Mouse (Mus musculus) megakaryocyte, adult 5-6 weeks (primary cell): ENCODE results near the gene Dennd2c. TPM values are rescaled to one million over a fixed set of nuclear protein-coding genes. Genes with fewer than 3 reads are reported as not detected.
"Not testable (repeated sequence)": the region's sequence is repeated elsewhere in the genome, so short reads cannot be mapped to it uniquely, and the experiment has no call there.

Experiments used
- ATAC-seq: 2 replicates; pipeline ENCODE4 v1.8.0; 2016; ENCODE audit warnings: mild to moderate bottlenecking, inconsistent platforms; ENCODE audit not compliant: poor library complexity, severe bottlenecking
- total RNA-seq, 2 experiments: library from RNA; stranded (forward) in 1 of 2; stranded (reverse) in 1 of 2; fragments of 153-499, 151-499 nt in 1 of 2; fragments of 221-1000, 200-1000 nt in 1 of 2; gene quantifications; 2 replicates each; pipeline versions ENCODE4 v1.2.3 to v1.2.4; 2015 to 2017

Gene Dennd2c
- total RNA-seq, 2 experiments from 2014 or later = 5.0 to 5.3 TPM

GRCm38 (mm10) chr3:103211101-103211500, 108.7 kb downstream of the Dennd2c start:
- ATAC-seq = no peak

- no peak for ATAC-seq
Measured at GRCm38 (mm10) chr3:103212142-103212541, 109.7 kb downstream of the Dennd2c start.

- ATAC-seq = 0 out of 2 replicates have a peak, but pooled peaks have one; percentile 38
Measured at GRCm38 (mm10) chr3:103213537-103213936, 111.1 kb downstream of the Dennd2c start.

- ATAC-seq = no peak
Measured at GRCm38 (mm10) chr3:103214593-103215285, 112.3 kb downstream of the Dennd2c start.

DNA sequence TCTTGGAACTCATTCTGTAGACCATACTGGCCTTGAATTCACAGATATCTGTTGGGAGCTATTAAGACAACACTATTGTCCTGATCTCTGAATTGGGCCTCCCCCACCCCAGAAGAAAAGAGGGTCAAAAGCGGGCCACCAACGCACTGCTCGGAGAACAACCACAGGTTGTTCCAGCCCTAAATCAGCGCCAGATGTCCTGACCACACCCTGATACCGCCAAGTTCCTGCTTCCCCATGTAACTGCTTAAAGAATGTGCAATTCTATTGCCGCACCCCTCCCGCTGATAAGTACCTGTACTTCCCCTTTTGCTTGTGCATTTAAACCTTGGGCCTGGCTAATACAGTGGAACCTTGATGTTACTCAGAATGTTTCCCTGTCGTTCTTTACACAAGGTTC, 113.0 kb downstream of the Dennd2c start:
- not testable (repeated sequence) for ATAC-seq

Other genes with a start within 250 kb of the Dennd2c start
- not detected in 2 replicates for gene Sycp1, start 166.5 kb upstream of the Dennd2c start, total RNA-seq (2015)
- not detected in 2 replicates for gene Sycp1, start 166.5 kb upstream of the Dennd2c start, total RNA-seq (2017)
- gene Nr1h5, start 138.5 kb upstream of the Dennd2c start, total RNA-seq (2015) = not detected in 2 replicates
- not detected in 2 replicates for gene Nr1h5, start 138.5 kb upstream of the Dennd2c start, total RNA-seq (2017)
- 62.6 and 75.0 TPM in 2 replicates for gene Sike1, start 106.9 kb upstream of the Dennd2c start, total RNA-seq (2015)
- gene Sike1, start 106.9 kb upstream of the Dennd2c start, total RNA-seq (2017) = 65.9 and 74.4 TPM in 2 replicates
- 231 and 262 TPM in 2 replicates for gene Csde1, start 82.2 kb upstream of the Dennd2c start, total RNA-seq (2015)
- gene Csde1, start 82.2 kb upstream of the Dennd2c start, total RNA-seq (2017) = 467 and 491 TPM in 2 replicates
- gene Nras, start 44.3 kb upstream of the Dennd2c start, total RNA-seq (2015) = 75.9 and 83.9 TPM in 2 replicates
- 58.3 and 59.8 TPM in 2 replicates for gene Nras, start 44.3 kb upstream of the Dennd2c start, total RNA-seq (2017)
- not detected in 2 replicates for gene Ampd1, start 28.6 kb upstream of the Dennd2c start, total RNA-seq (2015)
- 0.44 TPM in 1 of 2 replicates, not detected in the other for gene Ampd1, start 28.6 kb upstream of the Dennd2c start, total RNA-seq (2017)
- 83.8 and 85.1 TPM in 2 replicates for gene Bcas2, start 69.1 kb downstream of the Dennd2c start, total RNA-seq (2015)
- gene Bcas2, start 69.1 kb downstream of the Dennd2c start, total RNA-seq (2017) = 100 and 117 TPM in 2 replicates
- 88.5 and 89.6 TPM in 2 replicates for gene Trim33, start 176.7 kb downstream of the Dennd2c start, total RNA-seq (2015)
- gene Trim33, start 176.7 kb downstream of the Dennd2c start, total RNA-seq (2017) = 42.5 and 47.5 TPM in 2 replicates